Comparison of ENCODE assay signal across 8 mouse cellular contexts in the genomic region with DNA sequence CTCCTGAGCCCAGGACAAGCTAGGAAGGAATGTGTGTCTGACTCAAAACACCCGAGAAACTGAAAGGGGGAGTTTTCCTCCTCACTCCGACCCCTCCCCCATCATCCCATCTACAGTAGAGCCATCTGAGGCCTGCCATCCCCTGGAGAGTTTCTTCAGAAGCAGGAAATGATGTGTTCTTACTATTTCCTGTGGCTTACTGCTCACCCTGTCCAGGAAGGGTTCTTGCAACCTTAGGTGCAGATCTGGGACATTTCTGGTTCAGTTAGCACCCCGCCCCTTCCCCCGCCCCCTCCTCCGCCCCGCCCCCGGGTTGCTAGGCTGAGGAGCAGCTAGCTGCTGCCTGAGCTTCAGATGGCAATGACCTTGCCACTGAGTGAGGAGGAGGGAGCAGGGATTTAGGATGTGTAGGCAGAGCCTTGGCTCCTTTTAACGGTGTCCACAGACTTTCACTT. TPM values are rescaled to one million over a fixed set of nuclear protein-coding genes. Genes with fewer than 3 reads are reported as not detected.
DNase-seq lines count a peak whose midpoint lies in the region; ATAC-seq and TF ChIP-seq lines count a peak whose summit lies in the region.

No protein-coding gene starts in this region.

- 1% methylated on average over 8 of the region's 8 CpGs for WGBS in midbrain, embryonic 10.5 days
- WGBS in midbrain, embryonic 16.5 days: 1% methylated on average over 7 of the region's 8 CpGs
- WGBS in embryonic facial prominence, embryonic 10.5 days: 2% methylated on average over 8 of the region's 8 CpGs
- WGBS in hindbrain, embryonic 13.5 days: 2% methylated on average over 8 of the region's 8 CpGs
- 17% methylated on average over 8 of the region's 8 CpGs for WGBS in liver, adult 2 months

- H3K4me2 ChIP-seq in midbrain, embryonic 16.5 days (ENCODE audit: low read length): no peak overlapping the region
- H3K4me2 ChIP-seq in hindbrain, embryonic 13.5 days: peak overlapping the region; percentile 23; the same call in 1 of the 2 replicates

- no peaks in the 10 kb centered on the region for H3K36me3 ChIP-seq in midbrain, embryonic 10.5 days
- H3K36me3 ChIP-seq in midbrain, embryonic 16.5 days (ENCODE audit: control insufficient read depth, insufficient read depth, low read length): no peaks in the 10 kb centered on the region
- peaks cover 7% of the 10 kb centered on the region for H3K36me3 ChIP-seq in embryonic facial prominence, embryonic 10.5 days (replicated peaks)
- peaks cover 8% of the 10 kb centered on the region; the same call in 1 of the 2 replicates for H3K36me3 ChIP-seq in hindbrain, embryonic 13.5 days
- no peaks in the 10 kb centered on the region for H3K36me3 ChIP-seq in liver, adult 2 months (ENCODE audit: control insufficient read depth, insufficient read depth, low read length)

- peak; percentile 76 for DNase-seq in midbrain, embryonic 10.5 days (ENCODE audit: low spot score)
- peak; percentile 86 for DNase-seq in embryonic facial prominence, embryonic 10.5 days (ENCODE audit: low spot score)
- DNase-seq in liver, adult 2 months (ENCODE audit: extremely low read depth, low read depth, low spot score): peak; percentile 22
- DNase-seq in natural killer cell, adult 2 months (ENCODE audit: low spot score in 2 of 2): peak; percentile 55 to 62
- no peak for DNase-seq in right cerebral cortex, postnatal 10 days (ENCODE audit: low spot score in 2 of 2)
- no peak for DNase-seq in urinary bladder, adult 2 months (ENCODE audit: low spot score)

- peak overlapping the region; percentile 34 for H3K4me3 ChIP-seq in midbrain, embryonic 10.5 days
- H3K4me3 ChIP-seq in midbrain, embryonic 16.5 days (ENCODE audit: low read depth, low read length): no peak overlapping the region
- H3K4me3 ChIP-seq in embryonic facial prominence, embryonic 10.5 days: peak overlapping the region; percentile 35
- H3K4me3 ChIP-seq in hindbrain, embryonic 13.5 days: no peak overlapping the region
- no peak overlapping the region for H3K4me3 ChIP-seq in liver, adult 2 months (ENCODE audit: insufficient read depth, low read depth, low read length)

- peaks cover 56% of the 10 kb centered on the region for H3K4me1 ChIP-seq in midbrain, embryonic 10.5 days
- H3K4me1 ChIP-seq in midbrain, embryonic 16.5 days (ENCODE audit: control insufficient read depth, insufficient read depth, low read length): peaks cover 5% of the 10 kb centered on the region; the same call in 1 of the 2 replicates
- H3K4me1 ChIP-seq in embryonic facial prominence, embryonic 10.5 days: peaks cover 50% of the 10 kb centered on the region
- H3K4me1 ChIP-seq in hindbrain, embryonic 13.5 days (replicated peaks): peaks cover 39% of the 10 kb centered on the region
- peaks cover 4% of the 10 kb centered on the region for H3K4me1 ChIP-seq in liver, adult 2 months (ENCODE audit: control insufficient read depth, insufficient read depth, low read length)

- no peak for TF ChIP-seq POLR2A in liver, adult 2 months (IDR thresholded peaks at IDR 0.05; ENCODE audit: extremely low read depth, insufficient read depth, low read length)

- H3K27ac ChIP-seq in midbrain, embryonic 10.5 days (replicated peaks): peak overlapping the region; percentile 59
- no peak overlapping the region for H3K27ac ChIP-seq in midbrain, embryonic 16.5 days (ENCODE audit: low read length)
- peak overlapping the region; percentile 81 for H3K27ac ChIP-seq in embryonic facial prominence, embryonic 10.5 days (replicated peaks)
- H3K27ac ChIP-seq in hindbrain, embryonic 13.5 days: peak overlapping the region; percentile 48
- H3K27ac ChIP-seq in liver, adult 2 months (replicated peaks; ENCODE audit: insufficient read depth, low read depth, low read length): no peak overlapping the region; the same call in 1 of the 2 replicates

- H3K9me3 ChIP-seq in midbrain, embryonic 10.5 days (replicated peaks): no peaks in the 10 kb centered on the region
- H3K9me3 ChIP-seq in midbrain, embryonic 16.5 days (replicated peaks; ENCODE audit: control insufficient read depth, low read length, poor library complexity, severe bottlenecking): no peaks in the 10 kb centered on the region
- H3K9me3 ChIP-seq in embryonic facial prominence, embryonic 10.5 days: no peaks in the 10 kb centered on the region
- no peaks in the 10 kb centered on the region for H3K9me3 ChIP-seq in hindbrain, embryonic 13.5 days

- peaks cover 88% of the 10 kb centered on the region for H3K27me3 ChIP-seq in midbrain, embryonic 10.5 days (ENCODE audit: low read depth, poor library complexity, severe bottlenecking)
- H3K27me3 ChIP-seq in midbrain, embryonic 16.5 days (ENCODE audit: control insufficient read depth, insufficient read depth, low read depth, low read length): no peaks in the 10 kb centered on the region
- H3K27me3 ChIP-seq in embryonic facial prominence, embryonic 10.5 days (replicated peaks; ENCODE audit: low read depth, poor library complexity, severe bottlenecking): peaks cover 14% of the 10 kb centered on the region; the same call in 1 of the 2 replicates
- no peaks in the 10 kb centered on the region for H3K27me3 ChIP-seq in hindbrain, embryonic 13.5 days
- no peaks in the 10 kb centered on the region for H3K27me3 ChIP-seq in liver, adult 2 months (ENCODE audit: control insufficient read depth, insufficient read depth, low read length)

- no peaks in the 10 kb centered on the region for H3K79me2 ChIP-seq in liver, adult 2 months (ENCODE audit: control insufficient read depth, insufficient read depth, low read length)

- no peak for TF ChIP-seq CTCF in liver, adult 2 months (IDR thresholded peaks at IDR 0.05; ENCODE audit: low read depth, low read length)

- no peak for ATAC-seq in midbrain, embryonic 16.5 days
- ATAC-seq in hindbrain, embryonic 13.5 days (ENCODE audit: low FRiP score): peak; percentile 47; the same call in 1 of the 2 replicates

- no peak overlapping the region for H3K9ac ChIP-seq in midbrain, embryonic 16.5 days (ENCODE audit: low read depth, low read length)
- H3K9ac ChIP-seq in hindbrain, embryonic 13.5 days: no peak overlapping the region
- H3K9ac ChIP-seq in liver, adult 2 months (ENCODE audit: low read depth, low read length): no peak overlapping the region

RNA-seq across cellular contexts. Expression of a gene that starts 11.1 kb away (rescaled TPM):
- polyA plus RNA-seq in midbrain, embryonic 10.5 days (2016; fragmentation: Nextera tagmentation; extraction: Ambion mirVana): not detected in 2 replicates
- polyA plus RNA-seq in midbrain, embryonic 16.5 days (2015; fragmentation: Nextera tagmentation; extraction: Ambion mirVana): not detected in 2 replicates
- polyA plus RNA-seq in embryonic facial prominence, embryonic 10.5 days (2016; fragmentation: Nextera tagmentation; extraction: Ambion mirVana): not detected in 2 replicates
- polyA plus RNA-seq in hindbrain, embryonic 13.5 days (2015; fragmentation: Nextera tagmentation; extraction: Ambion mirVana): not detected in 2 replicates
- total RNA-seq in liver, adult 2 months (2014; rRNA removed): not detected in 2 replicates
- not detected in 2 replicates for polyA plus RNA-seq in liver, adult 2 months (2012; rRNA removed)
- 0.04 and 0.07 TPM in 2 replicates for polyA plus RNA-seq in urinary bladder, adult 2 months (2012; rRNA removed)

RNA-seq across cellular contexts. Expression of a gene that starts 15.0 kb away (rescaled TPM):
- 69.2 and 82.3 TPM in 2 replicates for polyA plus RNA-seq in midbrain, embryonic 10.5 days (2016; fragmentation: Nextera tagmentation; extraction: Ambion mirVana)
- 26.6 and 32.1 TPM in 2 replicates for polyA plus RNA-seq in midbrain, embryonic 16.5 days (2015; fragmentation: Nextera tagmentation; extraction: Ambion mirVana)
- polyA plus RNA-seq in embryonic facial prominence, embryonic 10.5 days (2016; fragmentation: Nextera tagmentation; extraction: Ambion mirVana): 55.8 and 75.8 TPM in 2 replicates
- polyA plus RNA-seq in hindbrain, embryonic 13.5 days (2015; fragmentation: Nextera tagmentation; extraction: Ambion mirVana): 48.5 TPM in 2 replicates
- 0.83 and 2.0 TPM in 2 replicates for total RNA-seq in liver, adult 2 months (2014; rRNA removed)
- 0.67 and 1.2 TPM in 2 replicates for polyA plus RNA-seq in liver, adult 2 months (2012; rRNA removed)
- polyA plus RNA-seq in urinary bladder, adult 2 months (2012; rRNA removed): 24.2 and 24.7 TPM in 2 replicates

RNA-seq across cellular contexts. Expression of a gene that starts 32.1 kb away (rescaled TPM):
- 187 and 190 TPM in 2 replicates for polyA plus RNA-seq in midbrain, embryonic 10.5 days (2016; fragmentation: Nextera tagmentation; extraction: Ambion mirVana)
- polyA plus RNA-seq in midbrain, embryonic 16.5 days (2015; fragmentation: Nextera tagmentation; extraction: Ambion mirVana): 340 and 348 TPM in 2 replicates
- 212 and 222 TPM in 2 replicates for polyA plus RNA-seq in embryonic facial prominence, embryonic 10.5 days (2016; fragmentation: Nextera tagmentation; extraction: Ambion mirVana)
- polyA plus RNA-seq in hindbrain, embryonic 13.5 days (2015; fragmentation: Nextera tagmentation; extraction: Ambion mirVana): 320 and 330 TPM in 2 replicates
- total RNA-seq in liver, adult 2 months (2014; rRNA removed): 166 and 191 TPM in 2 replicates
- polyA plus RNA-seq in liver, adult 2 months (2012; rRNA removed): 116 and 154 TPM in 2 replicates
- 300 and 319 TPM in 2 replicates for polyA plus RNA-seq in urinary bladder, adult 2 months (2012; rRNA removed)

Comparison
In these comparisons a context has a peak if more than half of its experiments do, and no peak if none do; other contexts are left out.
1. H3K27ac ChIP-seq: peak in midbrain, embryonic 10.5 days (single experiment), embryonic facial prominence, embryonic 10.5 days (single experiment) and hindbrain, embryonic 13.5 days (single experiment); none in midbrain, embryonic 16.5 days (single experiment) and liver, adult 2 months (single experiment).
2. H3K4me3 ChIP-seq: peak in midbrain, embryonic 10.5 days (single experiment) and embryonic facial prominence, embryonic 10.5 days (single experiment); none in midbrain, embryonic 16.5 days (single experiment), hindbrain, embryonic 13.5 days (single experiment) and liver, adult 2 months (single experiment).
3. DNase-seq: peak in midbrain, embryonic 10.5 days (single experiment), embryonic facial prominence, embryonic 10.5 days (single experiment), liver, adult 2 months (single experiment) and natural killer cell, adult 2 months (2 of 2); none in right cerebral cortex, postnatal 10 days (0 of 2) and urinary bladder, adult 2 months (single experiment).
4. RNA of a gene that starts 15.0 kb away (polyA plus RNA-seq): 55.8 to 75.8 TPM in embryonic facial prominence, embryonic 10.5 days, 69.2 to 82.3 TPM in midbrain, embryonic 10.5 days, 48.5 TPM in hindbrain, embryonic 13.5 days, 26.6 to 32.1 TPM in midbrain, embryonic 16.5 days and 24.2 to 24.7 TPM in urinary bladder, adult 2 months; 0.67 to 1.2 TPM in liver, adult 2 months; every median in the first group is over 10 times any median in the second.